In the genomic region with DNA sequence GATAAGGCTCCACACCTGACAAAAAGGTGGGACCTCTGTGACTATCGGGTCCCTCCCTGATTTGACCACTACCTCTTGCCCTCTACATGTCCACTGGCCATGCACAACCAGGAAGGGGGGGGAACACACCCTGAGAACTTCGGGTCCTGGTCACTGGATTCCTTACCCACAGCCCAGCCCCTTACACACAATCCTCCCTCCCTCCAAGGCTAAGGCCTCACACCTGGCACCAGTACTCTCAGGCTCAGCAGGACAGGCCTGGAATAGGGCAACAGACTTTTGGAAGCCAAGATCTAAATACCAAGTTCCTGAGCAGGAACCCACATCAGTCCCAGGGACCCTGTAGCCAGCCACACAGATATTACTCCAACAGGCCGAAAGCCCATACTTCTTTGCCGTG, we compare ENCODE assay signal across 19 mouse cellular contexts. TPM values are rescaled to one million over a fixed set of nuclear protein-coding genes. Genes with fewer than 3 reads are reported as not detected.
DNase-seq lines count a peak whose midpoint lies in the region; ATAC-seq and TF ChIP-seq lines count a peak whose summit lies in the region.
"Had no signal": no experiment of that assay in that cellular context is flagged by ENCODE, and none has a peak within 500 bp of the region (broad histone marks: within the 10 kb centered on the region; RNA-seq: fewer than 3 reads in every experiment).

No protein-coding gene starts in this region.

- peaks cover 2% of the 10 kb centered on the region for H3K79me2 ChIP-seq in heart, adult 2 months (replicated peaks; ENCODE audit: control insufficient read depth, insufficient read depth, low read length)

- 79% methylated on average over 4 of the region's 4 CpGs for WGBS in heart, embryonic 13.5 days
- 80% methylated on average over 4 of the region's 4 CpGs for WGBS in heart, adult 2 months
- 93% methylated on average over 4 of the region's 4 CpGs for WGBS in kidney, postnatal 0 days
- 82% methylated on average over 4 of the region's 4 CpGs for WGBS in kidney, embryonic 15.5 days
- WGBS in liver, postnatal 0 days (ENCODE audit: insufficient replicate concordance): 79% methylated on average over 4 of the region's 4 CpGs

- H3K4me2 ChIP-seq in heart, embryonic 13.5 days: no peak overlapping the region
- H3K4me2 ChIP-seq in kidney, postnatal 0 days (ENCODE audit: low read length): no peak overlapping the region
- H3K4me2 ChIP-seq in kidney, embryonic 15.5 days: no peak overlapping the region
- H3K4me2 ChIP-seq in liver, postnatal 0 days (ENCODE audit: low read depth, low read length): no peak overlapping the region
- H3K4me2 ChIP-seq: hindbrain, embryonic 15.5 days; limb, embryonic 15.5 days; midbrain, embryonic 11.5 days had no signal

- peaks cover 58% of the 10 kb centered on the region for H3K4me1 ChIP-seq in heart, embryonic 13.5 days
- H3K4me1 ChIP-seq in heart, adult 2 months (ENCODE audit: control insufficient read depth, insufficient read depth, low read length): peaks cover 24% of the 10 kb centered on the region
- peaks cover 39% of the 10 kb centered on the region for H3K4me1 ChIP-seq in kidney, postnatal 0 days (replicated peaks; ENCODE audit: insufficient read depth, low read length)
- H3K4me1 ChIP-seq in kidney, embryonic 15.5 days: peaks cover 62% of the 10 kb centered on the region
- peaks cover 48% of the 10 kb centered on the region for H3K4me1 ChIP-seq in liver, postnatal 0 days (ENCODE audit: insufficient read depth)

- intact Hi-C loops in heart, adult 2 months (cut with DNase I): no loop called here

- H3K9ac ChIP-seq in heart, embryonic 13.5 days: 0 out of 2 replicates have a peak overlapping the region, but pooled peaks have one; percentile 5
- no peak overlapping the region for H3K9ac ChIP-seq in heart, adult 2 months (ENCODE audit: low read depth, low read length)
- no peak overlapping the region for H3K9ac ChIP-seq in kidney, postnatal 0 days (ENCODE audit: low read depth, low read length)
- no peak overlapping the region for H3K9ac ChIP-seq in kidney, embryonic 15.5 days
- no peak overlapping the region for H3K9ac ChIP-seq in liver, postnatal 0 days (replicated peaks)
- H3K9ac ChIP-seq: forebrain, postnatal 0 days; hindbrain, embryonic 15.5 days; limb, embryonic 15.5 days had no signal

- ATAC-seq in heart, embryonic 13.5 days (ENCODE audit: extremely low read depth, insufficient number of reproducible peaks, low FRiP score, low TSS enrichment): no peak
- ATAC-seq in kidney, postnatal 0 days (replicated peaks; ENCODE audit: low FRiP score, low read depth): no peak
- ATAC-seq in kidney, embryonic 15.5 days (replicated peaks; ENCODE audit: low FRiP score): no peak
- ATAC-seq in liver, postnatal 0 days: no peak
- ATAC-seq: forebrain, postnatal 0 days; lung, postnatal 0 days had no signal

- peak; percentile 50 for DNase-seq in cerebellum, adult 9-11 months
- no peak for DNase-seq in cerebellum, postnatal 36 days
- no peak for DNase-seq in heart, adult 2 months
- DNase-seq in kidney, postnatal 0 days (ENCODE audit: low spot score): no peak
- DNase-seq in liver, postnatal 0 days: no peak
- no peak for DNase-seq in right cerebral cortex, postnatal 10 days (ENCODE audit: low spot score in 2 of 2)
- DNase-seq: adrenal gland, adult 8-10 months; cerebellum, adult 8-10 months; forebrain, postnatal 0 days; retina, postnatal 1 day; right cerebral cortex, postnatal 4 days; thymus, postnatal 4 days had no signal

- H3K9me3 ChIP-seq in heart, embryonic 13.5 days: no peaks in the 10 kb centered on the region
- H3K9me3 ChIP-seq in kidney, postnatal 0 days (replicated peaks; ENCODE audit: low read length): no peaks in the 10 kb centered on the region
- H3K9me3 ChIP-seq in kidney, embryonic 15.5 days (replicated peaks): no peaks in the 10 kb centered on the region
- no peaks in the 10 kb centered on the region for H3K9me3 ChIP-seq in liver, postnatal 0 days (ENCODE audit: low read length)
- H3K9me3 ChIP-seq: hindbrain, embryonic 15.5 days; limb, embryonic 15.5 days had no signal

- no peak for TF ChIP-seq CTCF in heart, adult 2 months (IDR thresholded peaks at IDR 0.05)
- no peak for TF ChIP-seq CTCF in kidney, postnatal 0 days (IDR thresholded peaks at IDR 0.05; ENCODE audit: low read depth)
- no peak for TF ChIP-seq CTCF in liver, postnatal 0 days (IDR thresholded peaks at IDR 0.05; ENCODE audit: low read depth)

- TF ChIP-seq POLR2A in heart, adult 2 months (IDR thresholded peaks at IDR 0.05; ENCODE audit: insufficient read depth, low read depth, low read length): no peak

- no peak for TF ChIP-seq EP300 in heart, adult 2 months (IDR thresholded peaks at IDR 0.05; ENCODE audit: insufficient read depth, low read depth, low read length)
- TF ChIP-seq EP300 in liver, postnatal 0 days (IDR thresholded peaks at IDR 0.05; ENCODE audit: low read depth): no peak

- H3K36me3 ChIP-seq in heart, embryonic 13.5 days: peaks cover 71% of the 10 kb centered on the region
- no peaks in the 10 kb centered on the region for H3K36me3 ChIP-seq in heart, adult 2 months (ENCODE audit: control insufficient read depth, insufficient read depth, low read length)
- H3K36me3 ChIP-seq in kidney, postnatal 0 days (ENCODE audit: insufficient read depth, low read length): peaks cover 42% of the 10 kb centered on the region
- peaks cover 67% of the 10 kb centered on the region for H3K36me3 ChIP-seq in kidney, embryonic 15.5 days
- H3K36me3 ChIP-seq in liver, postnatal 0 days (replicated peaks; ENCODE audit: insufficient read depth, low read length): peaks cover 44% of the 10 kb centered on the region

- H3K27ac ChIP-seq in heart, embryonic 13.5 days (replicated peaks): no peak overlapping the region
- H3K27ac ChIP-seq in heart, adult 2 months: no peak overlapping the region
- peak overlapping the region; percentile 26 for H3K27ac ChIP-seq in kidney, postnatal 0 days
- H3K27ac ChIP-seq in kidney, embryonic 15.5 days: no peak overlapping the region
- peak overlapping the region; percentile 82 for H3K27ac ChIP-seq in liver, postnatal 0 days (ENCODE audit: low read depth)
- H3K27ac ChIP-seq: hindbrain, embryonic 15.5 days; limb, embryonic 15.5 days had no signal

- no peaks in the 10 kb centered on the region for H3K27me3 ChIP-seq in heart, embryonic 13.5 days (replicated peaks)
- no peaks in the 10 kb centered on the region for H3K27me3 ChIP-seq in heart, adult 2 months (ENCODE audit: control insufficient read depth, insufficient read depth, low read length)
- no peaks in the 10 kb centered on the region for H3K27me3 ChIP-seq in kidney, postnatal 0 days (ENCODE audit: insufficient read depth, low read length)
- no peaks in the 10 kb centered on the region for H3K27me3 ChIP-seq in kidney, embryonic 15.5 days
- H3K27me3 ChIP-seq in liver, postnatal 0 days (ENCODE audit: insufficient read depth, low read length): no peaks in the 10 kb centered on the region
- H3K27me3 ChIP-seq: hindbrain, embryonic 15.5 days; limb, embryonic 15.5 days had no signal

- H3K4me3 ChIP-seq in heart, embryonic 13.5 days: no peak overlapping the region
- no peak overlapping the region for H3K4me3 ChIP-seq in heart, adult 2 months
- H3K4me3 ChIP-seq in kidney, postnatal 0 days (replicated peaks; ENCODE audit: low read depth, low read length): no peak overlapping the region
- no peak overlapping the region for H3K4me3 ChIP-seq in kidney, embryonic 15.5 days (replicated peaks)
- no peak overlapping the region for H3K4me3 ChIP-seq in liver, postnatal 0 days (ENCODE audit: low read depth, low read length)
- H3K4me3 ChIP-seq: hindbrain, embryonic 15.5 days; limb, embryonic 15.5 days had no signal

RNA-seq across cellular contexts. Expression of a gene that starts 1.8 kb away (rescaled TPM):
- 0.45 and 0.98 TPM in 2 replicates for polyA plus RNA-seq in heart, embryonic 13.5 days (2015; fragmentation: Nextera tagmentation; extraction: Ambion mirVana)
- total RNA-seq in heart, adult 2 months (2021): under 1 TPM; 0.55 to 0.82 TPM
- polyA plus RNA-seq in heart, adult 2 months (2012; rRNA removed): 3.8 and 4.9 TPM in 2 replicates
- polyA plus RNA-seq in kidney, postnatal 0 days (2015; fragmentation: Nextera tagmentation; extraction: Ambion mirVana): 3.7 and 3.9 TPM in 2 replicates
- polyA plus RNA-seq in kidney, embryonic 15.5 days (2015; fragmentation: Nextera tagmentation; extraction: Ambion mirVana): 2.8 and 3.8 TPM in 2 replicates
- 0.17 and 0.35 TPM in 2 replicates for polyA plus RNA-seq in liver, postnatal 0 days (2015; fragmentation: Nextera tagmentation; extraction: Ambion mirVana)
- total RNA-seq: monocyte, adult 5-6 weeks had no signal

RNA-seq across cellular contexts. Expression of a gene that starts 2.7 kb away (rescaled TPM):
- polyA plus RNA-seq in heart, embryonic 13.5 days (2015; fragmentation: Nextera tagmentation; extraction: Ambion mirVana): 2.3 and 2.4 TPM in 2 replicates
- total RNA-seq in heart, adult 2 months (2021): 1 to 10 TPM; 2.4 to 2.9 TPM
- polyA plus RNA-seq in heart, adult 2 months (2012; rRNA removed): 13.9 and 21.6 TPM in 2 replicates
- polyA plus RNA-seq in kidney, postnatal 0 days (2015; fragmentation: Nextera tagmentation; extraction: Ambion mirVana): 2.7 and 2.8 TPM in 2 replicates
- polyA plus RNA-seq in kidney, embryonic 15.5 days (2015; fragmentation: Nextera tagmentation; extraction: Ambion mirVana): 1.8 and 3.0 TPM in 2 replicates
- 0.30 and 0.34 TPM in 2 replicates for polyA plus RNA-seq in liver, postnatal 0 days (2015; fragmentation: Nextera tagmentation; extraction: Ambion mirVana)

RNA-seq across cellular contexts. Expression of a gene that starts 5.7 kb away (rescaled TPM):
- 287 and 324 TPM in 2 replicates for polyA plus RNA-seq in heart, embryonic 13.5 days (2015; fragmentation: Nextera tagmentation; extraction: Ambion mirVana)
- 100 to 1,000 TPM; 105 to 129 TPM for total RNA-seq in heart, adult 2 months (2021)
- 147 and 174 TPM in 2 replicates for polyA plus RNA-seq in heart, adult 2 months (2012; rRNA removed)
- polyA plus RNA-seq in kidney, postnatal 0 days (2015; fragmentation: Nextera tagmentation; extraction: Ambion mirVana): 267 and 287 TPM in 2 replicates
- 336 and 362 TPM in 2 replicates for polyA plus RNA-seq in kidney, embryonic 15.5 days (2015; fragmentation: Nextera tagmentation; extraction: Ambion mirVana)
- 118 and 119 TPM in 2 replicates for polyA plus RNA-seq in liver, postnatal 0 days (2015; fragmentation: Nextera tagmentation; extraction: Ambion mirVana)

RNA-seq across cellular contexts. Expression of a gene that starts 5.7 kb away (rescaled TPM):
- polyA plus RNA-seq in heart, embryonic 13.5 days (2015; fragmentation: Nextera tagmentation; extraction: Ambion mirVana): 18.3 and 22.1 TPM in 2 replicates
- 100 to 1,000 TPM; 120 to 139 TPM for total RNA-seq in heart, adult 2 months (2021)
- 209 and 257 TPM in 2 replicates for polyA plus RNA-seq in heart, adult 2 months (2012; rRNA removed)
- polyA plus RNA-seq in kidney, postnatal 0 days (2015; fragmentation: Nextera tagmentation; extraction: Ambion mirVana): 21.1 and 22.4 TPM in 2 replicates
- 26.8 and 29.0 TPM in 2 replicates for polyA plus RNA-seq in kidney, embryonic 15.5 days (2015; fragmentation: Nextera tagmentation; extraction: Ambion mirVana)
- 9.8 and 10.4 TPM in 2 replicates for polyA plus RNA-seq in liver, postnatal 0 days (2015; fragmentation: Nextera tagmentation; extraction: Ambion mirVana)

RNA-seq across cellular contexts. Expression of a gene that starts 10.2 kb away (rescaled TPM):
- polyA plus RNA-seq in heart, embryonic 13.5 days (2015; fragmentation: Nextera tagmentation; extraction: Ambion mirVana): 36.7 and 37.4 TPM in 2 replicates
- 10 to 100 TPM; 32.7 to 36.9 TPM for total RNA-seq in heart, adult 2 months (2021)
- 47.2 and 48.9 TPM in 2 replicates for polyA plus RNA-seq in heart, adult 2 months (2012; rRNA removed)
- 53.1 and 54.5 TPM in 2 replicates for polyA plus RNA-seq in kidney, postnatal 0 days (2015; fragmentation: Nextera tagmentation; extraction: Ambion mirVana)
- 56.2 and 61.4 TPM in 2 replicates for polyA plus RNA-seq in kidney, embryonic 15.5 days (2015; fragmentation: Nextera tagmentation; extraction: Ambion mirVana)
- 12.8 and 13.8 TPM in 2 replicates for polyA plus RNA-seq in liver, postnatal 0 days (2015; fragmentation: Nextera tagmentation; extraction: Ambion mirVana)

Comparison
In these comparisons a context has a peak if more than half of its experiments do, and no peak if none do; other contexts are left out.
1. H3K27ac ChIP-seq: peak in kidney, postnatal 0 days (single experiment) and liver, postnatal 0 days (single experiment); none in heart, embryonic 13.5 days (single experiment), heart, adult 2 months (single experiment) and kidney, embryonic 15.5 days (single experiment).